ENCODE assay signal across 8 mouse cellular contexts in genomic region chr2:76618078-76618477, GRCm38 (mm10). TPM values are rescaled to one million over a fixed set of nuclear protein-coding genes. Genes with fewer than 3 reads are reported as not detected.
DNase-seq lines count a peak whose midpoint lies in the region; ATAC-seq and TF ChIP-seq lines count a peak whose summit lies in the region.

No protein-coding gene starts in this region.

- peak; percentile 80 for TF ChIP-seq CTCF in lung, embryonic 14.5 days (IDR thresholded peaks at IDR 0.05; ENCODE audit: low read depth)
- TF ChIP-seq CTCF in lung, adult 2 months (IDR thresholded peaks at IDR 0.05; ENCODE audit: insufficient read depth, low read length) = no peak
- peak; percentile 82 for TF ChIP-seq CTCF in lung, postnatal 0 days (IDR thresholded peaks at IDR 0.05)

- no peaks in the 10 kb centered on the region for H3K9me3 ChIP-seq in lung, embryonic 14.5 days (ENCODE audit: low read depth, low read length)
- H3K9me3 ChIP-seq in lung, postnatal 0 days (ENCODE audit: low read length) = no peaks in the 10 kb centered on the region

- no peak overlapping the region for H3K9ac ChIP-seq in lung, embryonic 14.5 days
- H3K9ac ChIP-seq in lung, postnatal 0 days (replicated peaks; ENCODE audit: low read depth) = no peak overlapping the region

- no peak overlapping the region for H3K4me3 ChIP-seq in lung, embryonic 14.5 days (ENCODE audit: low read depth, low read length)
- no peak overlapping the region for H3K4me3 ChIP-seq in lung, adult 2 months (replicated peaks; ENCODE audit: extremely low read depth, low read depth, low read length)
- no peak overlapping the region for H3K4me3 ChIP-seq in lung, postnatal 0 days (ENCODE audit: low read depth, low read length)

- H3K36me3 ChIP-seq in lung, embryonic 14.5 days (ENCODE audit: insufficient read depth) = 0 out of 2 replicates have a peak, but pooled peaks cover 5% of the 10 kb centered on the region
- H3K36me3 ChIP-seq in lung, postnatal 0 days (ENCODE audit: insufficient read depth, low read length) = no peaks in the 10 kb centered on the region

- TF ChIP-seq POLR2A in lung, adult 2 months (IDR thresholded peaks at IDR 0.05; ENCODE audit: borderline replicate concordance, extremely low read depth, low read depth, low read length) = no peak

- no peak overlapping the region for H3K27ac ChIP-seq in lung, embryonic 14.5 days (ENCODE audit: low read depth)
- H3K27ac ChIP-seq in lung, postnatal 0 days (ENCODE audit: low read length) = no peak overlapping the region

- H3K4me1 ChIP-seq in lung, embryonic 14.5 days (ENCODE audit: insufficient read depth) = no peaks in the 10 kb centered on the region
- no peaks in the 10 kb centered on the region for H3K4me1 ChIP-seq in lung, adult 2 months (ENCODE audit: control insufficient read depth, insufficient read depth, low read length)
- no peaks in the 10 kb centered on the region for H3K4me1 ChIP-seq in lung, postnatal 0 days (ENCODE audit: insufficient read depth, low read depth, low read length)

- WGBS in lung, embryonic 14.5 days = 27% methylated on average over 1 of the region's 1 CpGs
- WGBS in lung, adult 2 months = 33% methylated on average over 1 of the region's 1 CpGs
- 13% methylated on average over 1 of the region's 1 CpGs for WGBS in lung, postnatal 0 days

- DNase-seq in adrenal gland, adult 2 months = peak; percentile 29
- DNase-seq in adrenal gland, postnatal 4 days (ENCODE audit: low spot score in 2 of 2) = no peak
- peak; percentile 87 for DNase-seq in lung, embryonic 14.5 days
- no peak for DNase-seq in lung, adult 2 months
- DNase-seq in cerebellum, adult 9-10 months = peak; percentile 60
- peak; percentile 11 for DNase-seq in heart, postnatal 36 days
- peak; percentile 71 for DNase-seq in lung, postnatal 0 days (ENCODE audit: low spot score)
- DNase-seq in right cerebral cortex, postnatal 14 days = peak; percentile 19

- no peaks in the 10 kb centered on the region for H3K27me3 ChIP-seq in lung, embryonic 14.5 days (ENCODE audit: insufficient read depth, low read length)
- H3K27me3 ChIP-seq in lung, postnatal 0 days (replicated peaks; ENCODE audit: insufficient read depth, low read length) = no peaks in the 10 kb centered on the region

- intact Hi-C loops in heart, postnatal 36 days (cut with DNase I) = loop anchor here (1.0 to 5.0 kb wide), 2 partner anchors 251 to 361 kb away; no protein-coding TSS in a partner anchor

- no peak overlapping the region for H3K4me2 ChIP-seq in lung, embryonic 14.5 days
- H3K4me2 ChIP-seq in lung, postnatal 0 days (replicated peaks; ENCODE audit: low read depth, low read length) = no peak overlapping the region

- no peak for TF ChIP-seq EP300 in lung, postnatal 0 days (IDR thresholded peaks at IDR 0.05)

- no peak for ATAC-seq in lung, embryonic 14.5 days (ENCODE audit: insufficient read depth)
- ATAC-seq in lung, postnatal 0 days = peak; percentile 33; the same call in 1 of the 2 replicates

RNA-seq across cellular contexts. Expression of gene Prkra, which starts 29.7 kb away (rescaled TPM):
- 10 to 100 TPM; 21.0 to 25.2 TPM for total RNA-seq in adrenal gland, adult 2 months (2021)
- polyA plus RNA-seq in adrenal gland, adult 2 months (2012; rRNA removed) = 19.8 and 21.3 TPM in 2 replicates
- 10 to 100 TPM; 41.3 to 43.8 TPM for total RNA-seq in adrenal gland, postnatal 4 days (2021)
- 77.3 and 79.4 TPM in 2 replicates for polyA plus RNA-seq in lung, embryonic 14.5 days (2014; fragmentation: Nextera tagmentation; extraction: Ambion mirVana)
- 11.2 and 11.6 TPM in 2 replicates for polyA plus RNA-seq in lung, adult 2 months (2012; rRNA removed)
- 10 to 100 TPM; 11.9 to 14.9 TPM for total RNA-seq in heart, postnatal 36 days (2021)
- polyA plus RNA-seq in lung, postnatal 0 days (2015; fragmentation: Nextera tagmentation; extraction: Ambion mirVana) = 34.1 and 35.7 TPM in 2 replicates

RNA-seq across cellular contexts. Expression of gene Pjvk, which starts 30.2 kb away (rescaled TPM):
- total RNA-seq in adrenal gland, adult 2 months (2021) = under 1 TPM in 1 of 2 experiments, not detected in 1; 0.24 TPM
- polyA plus RNA-seq in adrenal gland, adult 2 months (2012; rRNA removed) = not detected in 2 replicates
- 1 to 10 TPM in 1 of 2 experiments, under 1 TPM in 1; 0.64 to 1.7 TPM for total RNA-seq in adrenal gland, postnatal 4 days (2021)
- polyA plus RNA-seq in lung, embryonic 14.5 days (2014; fragmentation: Nextera tagmentation; extraction: Ambion mirVana) = 0.78 and 0.88 TPM in 2 replicates
- not detected in 2 replicates for polyA plus RNA-seq in lung, adult 2 months (2012; rRNA removed)
- total RNA-seq in heart, postnatal 36 days (2021) = not detected
- polyA plus RNA-seq in lung, postnatal 0 days (2015; fragmentation: Nextera tagmentation; extraction: Ambion mirVana) = 0.26 and 0.29 TPM in 2 replicates

RNA-seq across cellular contexts. Expression of gene Fkbp7, which starts 54.8 kb away (rescaled TPM):
- 10 to 100 TPM; 22.8 to 33.6 TPM for total RNA-seq in adrenal gland, adult 2 months (2021)
- 0.21 and 0.57 TPM in 2 replicates for polyA plus RNA-seq in adrenal gland, adult 2 months (2012; rRNA removed)
- 10 to 100 TPM; 38.5 to 43.3 TPM for total RNA-seq in adrenal gland, postnatal 4 days (2021)
- polyA plus RNA-seq in lung, embryonic 14.5 days (2014; fragmentation: Nextera tagmentation; extraction: Ambion mirVana) = 69.0 and 72.8 TPM in 2 replicates
- polyA plus RNA-seq in lung, adult 2 months (2012; rRNA removed) = 4.2 and 8.4 TPM in 2 replicates
- total RNA-seq in heart, postnatal 36 days (2021) = 10 to 100 TPM; 19.9 to 24.0 TPM
- 68.3 and 71.9 TPM in 2 replicates for polyA plus RNA-seq in lung, postnatal 0 days (2015; fragmentation: Nextera tagmentation; extraction: Ambion mirVana)

RNA-seq across cellular contexts. Expression of gene Plekha3, which starts 57.0 kb away (rescaled TPM):
- total RNA-seq in adrenal gland, adult 2 months (2021) = 10 to 100 TPM; 45.2 to 57.6 TPM
- 15.2 and 16.6 TPM in 2 replicates for polyA plus RNA-seq in adrenal gland, adult 2 months (2012; rRNA removed)
- total RNA-seq in adrenal gland, postnatal 4 days (2021) = 10 to 100 TPM; 35.9 to 37.7 TPM
- polyA plus RNA-seq in lung, embryonic 14.5 days (2014; fragmentation: Nextera tagmentation; extraction: Ambion mirVana) = 13.8 and 14.1 TPM in 2 replicates
- 17.3 and 23.0 TPM in 2 replicates for polyA plus RNA-seq in lung, adult 2 months (2012; rRNA removed)
- total RNA-seq in heart, postnatal 36 days (2021) = 10 to 100 TPM; 19.4 to 20.0 TPM
- polyA plus RNA-seq in lung, postnatal 0 days (2015; fragmentation: Nextera tagmentation; extraction: Ambion mirVana) = 13.6 and 14.6 TPM in 2 replicates

Comparison
In these comparisons a context has a peak if more than half of its experiments do, and no peak if none do; other contexts are left out.
1. DNase-seq: peak in adrenal gland, adult 2 months (single experiment), lung, embryonic 14.5 days (single experiment), cerebellum, adult 9-10 months (single experiment), heart, postnatal 36 days (2 of 2), lung, postnatal 0 days (single experiment) and right cerebral cortex, postnatal 14 days (single experiment); none in adrenal gland, postnatal 4 days (0 of 2) and lung, adult 2 months (single experiment).